Mouse (Mus musculus) left cerebral cortex, postnatal 4 days (tissue): ENCODE measurements around the gene Thbd. TPM values are rescaled to one million over a fixed set of nuclear protein-coding genes. Genes with fewer than 3 reads are reported as not detected.

ENCODE experiments used
- DNase-seq: peaks from one replicate; pipeline ENCODE4 v3.0.0-alpha.2; 2022
- intact Hi-C: fragments of 180-260 bp; cut with DNase I; formaldehyde crosslinking; loops from one replicate; pipeline ENCODE4 v1.15.1; 2025
- total RNA-seq, 2 experiments: library from RNA; stranded (reverse); gene quantifications; 2 replicates each; pipeline ENCODE4 v1.2.3; 2021

Thbd gene
- total RNA-seq, 2 experiments from 2014 or later: 12.8 to 12.9 TPM

GRCm38 (mm10) chr2:148393149-148393548, 14.8 kb downstream of the Thbd start:
- no peak for DNase-seq
- intact Hi-C loops: no loop called here

- intact Hi-C loops: no loop called here
- no peak for DNase-seq
Observed at GRCm38 (mm10) chr2:148387652-148388581, 20.1 kb downstream of the Thbd start.

- no peak for DNase-seq
- intact Hi-C loops: no loop called here
Observed at GRCm38 (mm10) chr2:148386927-148387326, 21.1 kb downstream of the Thbd start.

GRCm38 (mm10) chr2:148386476-148386875, 21.5 kb downstream of the Thbd start:
- intact Hi-C loops: no loop called here

GRCm38 (mm10) chr2:148381076-148381475, 26.9 kb downstream of the Thbd start:
- DNase-seq: no peak
- intact Hi-C loops: no loop called here

More at GRCm38 (mm10) chr2:148386476-148386875, 21.5 kb downstream of the Thbd start:
- DNase-seq: no peak

GRCm38 (mm10) chr2:148379899-148380413, 28.0 kb downstream of the Thbd start:
- DNase-seq: no peak
- intact Hi-C loops: no loop called here

- no peak for DNase-seq
- intact Hi-C loops: no loop called here
Observed at GRCm38 (mm10) chr2:148378817-148379342, 29.1 kb downstream of the Thbd start.

GRCm38 (mm10) chr2:148375326-148376150, 32.5 kb downstream of the Thbd start:
- intact Hi-C loops: no loop called here
- DNase-seq: peak; percentile 66

GRCm38 (mm10) chr2:148373602-148374071, 34.4 kb downstream of the Thbd start:
- intact Hi-C loops: no loop called here
- no peak for DNase-seq

- no peak for DNase-seq
Observed at GRCm38 (mm10) chr2:148371743-148372630, 36.0 kb downstream of the Thbd start.

GRCm38 (mm10) chr2:148365227-148365626, 42.8 kb downstream of the Thbd start:
- no peak for DNase-seq
- intact Hi-C loops: no loop called here

More at GRCm38 (mm10) chr2:148371743-148372630, 36.0 kb downstream of the Thbd start:
- intact Hi-C loops: no loop called here

GRCm38 (mm10) chr2:148364536-148364935, 43.5 kb downstream of the Thbd start:
- no peak for DNase-seq
- intact Hi-C loops: no loop called here

- no peak for DNase-seq
- intact Hi-C loops: no loop called here
Observed at GRCm38 (mm10) chr2:148357145-148357544, 50.8 kb downstream of the Thbd start.

Other genes with a start within 250 kb of the Thbd start
- gene Sstr4, start 12.8 kb downstream of the Thbd start, total RNA-seq: 10 to 100 TPM; 19.7 to 21.2 TPM
- 10 to 100 TPM; 24.7 to 26.9 TPM for gene Cd93, start 35.4 kb upstream of the Thbd start, total RNA-seq